Mouse (Mus musculus) thymus, adult 2 months (tissue): Measurements from ENCODE around the gene Add2.

Experiments
- CTCF ChIP-seq: fragments of 200-500 bp; IDR thresholded peaks from 2 replicates; pipeline ENCODE4 v1.5.1; 2012; ENCODE audit warnings: mild to moderate bottlenecking, control low read depth, low read length, moderate library complexity, borderline replicate concordance; ENCODE audit not compliant: control insufficient read depth, poor library complexity, insufficient read depth; ENCODE audit errors: extremely low read depth
- POLR2A ChIP-seq: fragments of 200-500 bp; IDR thresholded peaks from 2 replicates; pipeline ENCODE4 v1.6.1; 2012; ENCODE audit warnings: mild to moderate bottlenecking, low read length, control low read depth, moderate library complexity; ENCODE audit not compliant: control insufficient read depth, poor library complexity, insufficient read depth; ENCODE audit errors: extremely low read depth

DNA sequence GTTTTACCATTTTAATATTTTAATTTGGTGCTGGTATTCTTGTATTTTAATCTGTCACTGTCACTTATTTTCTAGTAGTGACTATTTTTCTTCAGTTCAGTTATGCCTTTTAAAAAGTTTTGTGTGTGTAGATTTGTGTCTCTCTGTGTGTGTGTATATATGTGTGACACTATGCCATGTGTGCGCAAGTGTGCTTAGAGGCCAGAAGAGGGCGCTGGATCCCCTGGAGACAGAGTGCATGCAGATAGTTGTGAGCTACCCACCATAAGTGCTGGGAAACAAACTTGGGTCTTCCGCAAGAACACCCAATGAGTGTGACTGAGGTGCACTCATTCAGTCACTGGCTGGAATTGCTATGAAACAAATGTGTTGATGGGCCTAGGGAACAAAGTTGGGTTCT, 107.7 kb downstream of the Add2 start:
- TF ChIP-seq CTCF (no peak), POLR2A (no peak)
